Mouse (Mus musculus) hindbrain, embryonic 12.5 days (tissue): ENCODE data around the gene Olfr1118. TPM values are rescaled to one million over a fixed set of nuclear protein-coding genes. Genes with fewer than 3 reads are reported as not detected.
"Not testable (repeated sequence)": the region's sequence is repeated elsewhere in the genome, so short reads cannot be mapped to it uniquely, and the experiment has no call there.

ENCODE experiments used
- ATAC-seq: fragments of 200-750 bp; cut with Nextera tagmentation; 2 replicates; pipeline ENCODE4 v1.8.0; 2017; ENCODE audit warnings: moderate TSS enrichment; ENCODE audit not compliant: low FRiP score
- H3K27ac ChIP-seq: fragments of 300-500 bp; sonication (generic); 2 replicates; pipeline ENCODE4 v1.5.1; 2016; ENCODE audit warnings: mild to moderate bottlenecking
- H3K27me3 ChIP-seq: fragments of 300-500 bp; sonication (generic); 2 replicates; pipeline ENCODE4 v1.6.1; 2016; ENCODE audit warnings: mild to moderate bottlenecking
- H3K36me3 ChIP-seq: fragments of 300-500 bp; sonication (generic); 2 replicates; pipeline ENCODE4 v1.6.1; 2016; ENCODE audit warnings: mild to moderate bottlenecking
- H3K4me1 ChIP-seq: fragments of 300-500 bp; sonication (generic); 2 replicates; pipeline ENCODE4 v1.6.1; 2016
- H3K4me2 ChIP-seq: fragments of 300-500 bp; sonication (generic); replicated peaks from 2 replicates; pipeline ENCODE4 v1.6.1; 2016; ENCODE audit warnings: mild to moderate bottlenecking
- H3K4me3 ChIP-seq: fragments of 300-500 bp; sonication (generic); 2 replicates; pipeline ENCODE4 v1.5.1; 2016; ENCODE audit warnings: mild to moderate bottlenecking
- H3K9ac ChIP-seq: fragments of 300-500 bp; sonication (generic); 2 replicates; pipeline ENCODE4 v1.6.1; 2016; ENCODE audit warnings: mild to moderate bottlenecking, moderate library complexity
- H3K9me3 ChIP-seq: fragments of 300-500 bp; sonication (generic); replicated peaks from 2 replicates; pipeline ENCODE4 v1.6.1; 2016; ENCODE audit warnings: mild to moderate bottlenecking
- WGBS: fragments of 180-500 bp; shearing (Covaris S2); methylation state at CpG from one replicate; pipeline ENCODE4 v1.1.7; 2016; 5-methylcytosine and 5-hydroxymethylcytosine counted together
- polyA plus RNA-seq: library from polyadenylated mRNA; unstranded; fragments of >200 nt; fragmentation: Nextera tagmentation; extraction: Ambion mirVana; gene quantifications from 2 replicates; pipeline ENCODE4 v1.2.1, GENCODE M21; 2016

Gene Olfr1118
- polyA plus RNA-seq: not detected in 2 replicates

DNA sequence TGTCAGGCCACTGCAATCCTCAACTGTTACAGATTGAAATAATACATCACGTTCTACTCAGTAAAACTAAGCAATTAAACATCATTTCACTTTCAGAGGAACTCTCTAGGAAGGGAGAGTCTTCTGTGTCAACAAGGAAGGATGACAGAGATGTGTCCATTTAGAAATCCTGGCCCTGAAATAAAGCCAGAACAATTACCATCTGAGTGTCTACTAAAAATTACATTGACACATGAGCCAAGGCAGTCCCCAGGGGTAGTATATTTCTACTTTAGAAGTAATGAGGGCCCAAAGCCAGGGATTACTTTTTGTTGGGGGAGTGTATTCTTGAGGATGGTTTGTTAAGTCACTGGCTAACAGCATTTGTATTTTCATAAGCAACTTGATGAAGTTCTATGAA lies at the start of gene Olfr1118:
Olfr1118 (plus strand) TSS at position 301 of the 400 bp plus-strand sequence.
- ATAC-seq: no peak
- Histone ChIP-seq H3K4me2 (no peak within 1 kb of the TSS), H3K9me3 (no peaks in the 10 kb centered on the region), H3K27ac (no peak within 1 kb of the TSS), H3K4me3 (no peak within 1 kb of the TSS), H3K27me3 (no peaks in the 10 kb centered on the region), H3K9ac (no peak within 1 kb of the TSS), H3K36me3 (no peaks in the 10 kb centered on the region), H3K4me1 (no peaks in the 10 kb centered on the region)
- 87% methylated on average over 1 of the region's 1 CpGs for WGBS

DNA sequence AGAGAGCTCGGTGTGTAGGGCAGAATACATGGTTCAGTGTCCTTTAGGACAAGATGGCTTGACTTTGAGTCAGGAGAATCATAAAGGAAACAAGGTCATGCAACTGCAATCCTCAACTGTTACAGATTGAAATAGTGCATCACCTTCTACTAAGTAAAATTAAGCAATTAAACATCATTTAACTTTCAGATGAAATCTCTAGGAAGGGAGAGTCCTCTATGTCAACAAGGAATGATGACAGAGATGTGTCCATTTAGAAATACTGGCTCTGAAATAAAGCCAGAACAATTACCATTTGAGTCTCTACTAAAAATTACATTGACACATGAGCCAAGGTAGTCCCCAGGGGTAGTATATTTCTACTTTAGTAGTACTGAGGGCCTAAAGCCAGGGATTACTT lies 40.1 kb upstream of the Olfr1118 start, which contains the start of gene Olfr1116:
Olfr1116 (plus strand) TSS at position 301 of the 400 bp plus-strand sequence.
- Histone ChIP-seq H3K4me1 (no peaks in the 10 kb centered on the region), H3K27ac (no peak within 1 kb of the TSS), H3K9ac (no peak within 1 kb of the TSS), H3K4me2 (no peak within 1 kb of the TSS), H3K9me3 (no peaks in the 10 kb centered on the region), H3K4me3 (no peak within 1 kb of the TSS), H3K27me3 (no peaks in the 10 kb centered on the region), H3K36me3 (no peaks in the 10 kb centered on the region)
- ATAC-seq: no peak
- 85% methylated on average over 1 of the region's 1 CpGs for WGBS

DNA sequence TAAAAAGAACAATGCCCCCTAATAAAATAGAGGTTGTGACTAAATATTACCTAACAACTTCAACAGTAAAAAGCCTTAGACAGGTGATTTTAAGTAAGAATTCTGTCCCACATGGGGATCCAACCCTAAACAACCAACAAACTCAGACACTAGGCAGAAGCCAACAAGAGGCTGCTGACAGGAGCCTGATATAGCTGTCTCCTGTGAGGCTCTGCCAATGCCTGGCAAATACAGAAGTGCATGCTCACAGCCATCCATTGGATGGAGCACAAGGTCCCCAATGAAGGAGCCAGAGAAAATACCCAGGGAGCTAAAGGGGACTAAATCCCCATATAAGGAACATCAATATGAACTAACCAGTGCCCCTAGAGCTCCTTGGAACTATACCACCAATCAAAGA lies 13.4 kb upstream of the Olfr1118 start:
- not testable (repeated sequence) for H3K4me2 ChIP-seq, H3K9me3 ChIP-seq, H3K9ac ChIP-seq, H3K27me3 ChIP-seq, H3K36me3 ChIP-seq, H3K4me3 ChIP-seq, H3K4me1 ChIP-seq, ATAC-seq, H3K27ac ChIP-seq

DNA sequence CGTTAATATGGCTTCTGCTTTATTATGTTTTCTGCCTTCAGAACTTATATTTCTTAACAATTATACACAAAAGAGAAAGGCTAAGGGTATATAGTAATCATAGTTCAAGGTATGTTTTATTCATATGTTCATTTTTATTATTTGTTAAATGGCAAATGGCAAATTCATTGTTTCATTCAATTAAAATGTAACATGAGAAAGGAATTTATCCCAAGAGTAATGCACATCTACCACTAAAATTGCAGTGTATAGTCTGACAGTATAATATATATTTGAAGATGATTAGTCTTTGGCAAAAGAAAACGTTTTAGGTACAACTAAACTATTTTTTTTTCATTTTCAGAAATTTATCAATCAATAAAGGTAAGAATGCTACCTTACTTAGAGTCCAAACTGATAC lies 47.1 kb downstream of the Olfr1118 start, which contains the start of gene Olfr1120:
Olfr1120 (plus strand) TSS at position 301 of the 400 bp plus-strand sequence.
- ATAC-seq: no peak
- Histone ChIP-seq H3K4me2 (no peak within 1 kb of the TSS), H3K9me3 (no peaks in the 10 kb centered on the region), H3K27ac (no peak within 1 kb of the TSS), H3K36me3 (no peaks in the 10 kb centered on the region), H3K4me1 (no peaks in the 10 kb centered on the region), H3K9ac (no peak within 1 kb of the TSS), H3K27me3 (no peaks in the 10 kb centered on the region), H3K4me3 (no peak within 1 kb of the TSS)
- WGBS: 65% methylated on average over 2 of the region's 2 CpGs

DNA sequence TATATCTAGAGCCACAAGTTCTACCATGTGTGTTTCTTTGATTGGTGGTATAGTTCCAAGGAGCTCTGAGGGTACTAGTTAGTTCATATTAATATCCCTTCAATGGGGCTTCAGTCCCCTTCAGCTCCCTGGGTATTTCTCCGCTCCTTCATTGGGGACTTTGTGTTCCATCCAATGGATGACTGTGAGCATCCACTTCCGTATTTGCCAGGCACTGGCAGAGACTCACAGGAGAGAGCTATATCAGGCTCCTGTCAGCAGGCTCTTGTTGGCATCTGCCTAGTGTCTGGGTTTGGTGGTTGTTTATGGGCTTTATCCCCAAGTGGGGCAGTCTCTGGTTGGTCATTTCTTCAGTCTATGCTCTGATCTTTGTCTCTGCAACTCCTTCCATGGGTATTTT lies 52.7 kb downstream of the Olfr1118 start:
- H3K27me3 ChIP-seq, H3K4me1 ChIP-seq, ATAC-seq, H3K36me3 ChIP-seq, H3K9me3 ChIP-seq, H3K4me2 ChIP-seq, H3K27ac ChIP-seq, H3K4me3 ChIP-seq, H3K9ac ChIP-seq: not testable (repeated sequence)
- WGBS: 83% methylated on average over 2 of the region's 2 CpGs

Other genes with a start within 250 kb of the Olfr1118 start
- gene Olfr1107, start 231.8 kb upstream of the Olfr1118 start, polyA plus RNA-seq: not detected in 2 replicates
- not detected in 2 replicates for gene Olfr1109, start 211.6 kb upstream of the Olfr1118 start, polyA plus RNA-seq
- not detected in 2 replicates for gene Olfr259, start 193.0 kb upstream of the Olfr1118 start, polyA plus RNA-seq
- gene Olfr1110, start 167.3 kb upstream of the Olfr1118 start, polyA plus RNA-seq: not detected in 2 replicates
- gene Olfr1111, start 155.0 kb upstream of the Olfr1118 start, polyA plus RNA-seq: not detected in 2 replicates
- gene Olfr1112, start 119.8 kb upstream of the Olfr1118 start, polyA plus RNA-seq: not detected in 2 replicates
- gene Olfr1113, start 98.6 kb upstream of the Olfr1118 start, polyA plus RNA-seq: not detected in 2 replicates
- gene Olfr1115, start 59.6 kb upstream of the Olfr1118 start, polyA plus RNA-seq: not detected in 2 replicates
- not detected in 2 replicates for gene Olfr1116, start 40.0 kb upstream of the Olfr1118 start, polyA plus RNA-seq
- gene Olfr1120, start 47.2 kb downstream of the Olfr1118 start, polyA plus RNA-seq: not detected in 2 replicates
- gene Olfr1121, start 62.3 kb downstream of the Olfr1118 start, polyA plus RNA-seq: not detected in 2 replicates
- gene Olfr1122, start 78.3 kb downstream of the Olfr1118 start, polyA plus RNA-seq: not detected in 2 replicates
- not detected in 2 replicates for gene Olfr1123, start 109.1 kb downstream of the Olfr1118 start, polyA plus RNA-seq
- gene Olfr1124, start 122.7 kb downstream of the Olfr1118 start, polyA plus RNA-seq: 0.12 TPM in 1 of 2 replicates, not detected in the other
- gene Olfr1126, start 146.4 kb downstream of the Olfr1118 start, polyA plus RNA-seq: not detected in 2 replicates
- gene Pramel7, start 189.5 kb downstream of the Olfr1118 start, polyA plus RNA-seq: not detected in 2 replicates
- not detected in 2 replicates for gene Pramel6, start 199.0 kb downstream of the Olfr1118 start, polyA plus RNA-seq
- gene Olfr153, start 224.2 kb downstream of the Olfr1118 start, polyA plus RNA-seq: not detected in 2 replicates
- not detected in 2 replicates for gene Olfr1128, start 238.0 kb downstream of the Olfr1118 start, polyA plus RNA-seq